Mouse (Mus musculus) lung, adult 2 months (tissue): Measurements from ENCODE around the gene Car11. TPM values are rescaled to one million over a fixed set of nuclear protein-coding genes. Genes with fewer than 3 reads are reported as not detected.
A peak's percentile ranks its signal among the peaks of the same experiment; 100 is the strongest.

ENCODE experiments used
- DNase-seq: peaks from one replicate; pipeline ENCODE4 v3.0.0; 2022
- H3K4me1 ChIP-seq: fragments of 200-500 bp; 2 replicates; pipeline ENCODE4 v1.6.1; 2011; ENCODE audit warnings: low read length; ENCODE audit not compliant: control insufficient read depth, insufficient read depth
- H3K4me3 ChIP-seq: fragments of 200-500 bp; replicated peaks from 2 replicates; pipeline ENCODE3; 2011; ENCODE audit warnings: low read depth, mild to moderate bottlenecking, control low read depth, low read length; ENCODE audit errors: extremely low read depth
- CTCF ChIP-seq: fragments of 200-500 bp; IDR thresholded peaks from 2 replicates; pipeline ENCODE4 v1.5.1; 2011; ENCODE audit warnings: mild to moderate bottlenecking, low read length, control low read depth; ENCODE audit not compliant: insufficient read depth
- POLR2A ChIP-seq: fragments of 200-500 bp; IDR thresholded peaks from 2 replicates; pipeline ENCODE4 v1.6.1; 2011; ENCODE audit warnings: low read depth, mild to moderate bottlenecking, control low read depth, low read length, borderline replicate concordance; ENCODE audit errors: extremely low read depth
- WGBS: fragments of 180-500 bp; shearing (Covaris S2); methylation state at CpG from one replicate; pipeline ENCODE4 v1.1.7; 2018; 5-methylcytosine and 5-hydroxymethylcytosine counted together
- polyA plus RNA-seq: library from polyadenylated mRNA; depleted of rRNA; stranded (reverse); fragments of >200 nt; gene quantifications from 2 replicates; pipeline ENCODE4 v1.2.3, GENCODE M21; 2012

The Car11 gene
- polyA plus RNA-seq, 1 experiment, result 5.1 TPM

DNA sequence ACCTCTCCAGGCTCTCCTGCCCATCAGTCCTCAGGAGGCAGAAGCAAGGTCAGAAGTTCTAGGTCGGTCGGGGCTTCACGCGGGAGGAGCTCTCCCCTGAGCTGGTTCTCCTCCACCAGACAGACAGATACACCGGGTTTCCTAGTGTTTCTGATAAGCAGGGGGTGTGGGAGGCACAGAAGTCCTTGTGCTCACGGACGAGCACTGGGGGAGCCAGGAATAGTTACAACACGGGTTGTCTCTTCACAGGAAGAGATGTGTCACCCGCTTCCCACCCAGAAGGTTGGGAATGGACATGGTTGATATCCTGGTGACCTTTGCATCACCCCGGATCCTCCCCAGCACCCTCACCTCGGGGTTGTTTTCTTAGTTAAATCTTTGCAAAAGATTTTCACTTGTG is 9.8 kb upstream of the Car11 start:
- DNase-seq, result no peak
- Histone ChIP-seq H3K4me3 (no peak overlapping the region), H3K4me1 (0 out of 2 replicates have a peak, but pooled peaks cover 4% of the 10 kb centered on the region)
- no peak for TF ChIP-seq CTCF
- TF ChIP-seq POLR2A, result no peak
- WGBS, result 43% methylated on average over 11 of the region's 11 CpGs

DNA sequence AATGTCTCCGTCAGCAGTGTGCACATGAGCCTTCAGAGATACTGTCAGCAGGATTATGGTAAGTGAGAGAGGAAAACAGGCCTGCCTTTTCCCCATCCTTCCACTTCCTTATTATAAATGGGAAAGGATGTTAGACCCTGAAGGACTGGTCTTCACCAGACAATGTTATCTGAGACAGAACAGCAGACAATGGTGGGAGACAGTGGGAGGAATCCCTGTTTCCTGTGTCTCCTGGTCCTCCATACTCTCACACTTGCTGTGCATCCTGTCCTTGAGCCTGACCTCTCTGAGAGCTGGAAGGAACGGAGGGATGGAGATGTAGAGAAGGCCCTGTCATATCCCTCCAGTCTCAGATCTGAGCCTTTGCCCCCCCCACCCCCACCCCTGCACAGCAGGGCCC is 7.3 kb upstream of the Car11 start:
- 66% methylated on average over 2 of the region's 2 CpGs for WGBS
- TF ChIP-seq CTCF, result no peak
- TF ChIP-seq POLR2A, result no peak
- DNase-seq, result no peak
- Histone ChIP-seq H3K4me3 (no peak overlapping the region), H3K4me1 (no peaks in the 10 kb centered on the region)

DNA sequence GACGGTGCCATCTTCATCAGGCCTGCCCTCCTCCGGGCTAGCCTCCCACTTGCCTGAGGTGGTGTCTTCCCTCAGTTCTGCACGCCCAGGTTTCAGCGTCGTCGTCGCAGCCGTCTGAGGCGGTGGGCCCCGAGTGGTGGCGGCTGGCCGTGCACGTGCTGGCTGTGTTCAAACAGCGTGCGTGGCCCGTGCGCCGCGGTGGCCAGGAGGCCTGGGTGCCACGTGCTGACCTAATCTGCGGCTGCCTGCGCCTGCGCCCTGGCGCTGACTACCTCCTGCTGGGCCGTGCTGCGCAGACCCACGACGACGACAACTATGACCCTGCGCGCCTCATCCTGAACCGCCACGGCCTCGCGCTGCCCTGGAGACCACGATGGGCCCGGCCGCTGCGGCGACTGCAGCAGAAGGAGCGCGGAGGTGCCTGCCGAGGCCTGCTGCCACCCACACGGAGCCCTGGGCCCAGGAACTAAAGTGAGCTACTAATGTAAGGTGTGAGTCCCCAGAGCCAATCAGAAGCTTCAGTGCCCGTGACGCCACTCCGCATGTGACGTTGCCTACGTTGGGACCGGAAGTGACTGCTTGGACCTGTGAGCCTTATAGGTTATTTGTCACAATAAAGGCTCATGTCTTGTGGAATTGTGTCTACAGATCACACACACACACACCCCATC is 5.6 kb upstream of the Car11 start, which contains the start of gene Sec1:
Sec1 (minus strand) TSS at position 482 of the 671 bp plus-strand sequence.
- no peak for DNase-seq
- H3K4me3 ChIP-seq, result no peak within 1 kb of the TSS
- no peak for TF ChIP-seq POLR2A
- no peak for TF ChIP-seq CTCF
- 91% methylated on average over 50 of the region's 50 CpGs for WGBS
- H3K4me1 ChIP-seq, result no peaks in the 10 kb centered on the region

DNA sequence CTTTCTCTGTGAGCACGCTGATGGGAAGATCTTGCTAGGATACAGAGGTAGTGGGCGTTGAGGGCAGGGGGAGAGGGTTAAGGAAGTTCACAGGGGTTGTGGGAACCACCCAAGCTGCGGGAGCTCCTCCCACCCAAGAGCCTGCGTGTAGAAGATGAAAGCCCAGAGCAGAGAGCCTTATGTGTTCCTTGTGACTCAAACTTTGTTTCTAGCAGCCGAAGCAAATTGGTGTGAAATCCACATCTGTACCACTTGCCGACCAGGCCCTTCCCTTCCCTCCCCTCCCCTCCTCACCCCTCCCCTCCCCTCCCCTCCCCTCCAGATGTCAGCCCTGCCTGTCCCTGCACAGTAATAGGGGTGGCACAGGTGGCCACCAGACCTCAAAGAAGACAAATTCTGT is 4.5 kb upstream of the Car11 start:
- Histone ChIP-seq H3K4me3 (no peak overlapping the region), H3K4me1 (no peaks in the 10 kb centered on the region; the same call in 1 of the 2 replicates)
- no peak for TF ChIP-seq CTCF
- TF ChIP-seq POLR2A, result no peak
- WGBS, result 26% methylated on average over 6 of the region's 6 CpGs
- DNase-seq, result no peak

DNA sequence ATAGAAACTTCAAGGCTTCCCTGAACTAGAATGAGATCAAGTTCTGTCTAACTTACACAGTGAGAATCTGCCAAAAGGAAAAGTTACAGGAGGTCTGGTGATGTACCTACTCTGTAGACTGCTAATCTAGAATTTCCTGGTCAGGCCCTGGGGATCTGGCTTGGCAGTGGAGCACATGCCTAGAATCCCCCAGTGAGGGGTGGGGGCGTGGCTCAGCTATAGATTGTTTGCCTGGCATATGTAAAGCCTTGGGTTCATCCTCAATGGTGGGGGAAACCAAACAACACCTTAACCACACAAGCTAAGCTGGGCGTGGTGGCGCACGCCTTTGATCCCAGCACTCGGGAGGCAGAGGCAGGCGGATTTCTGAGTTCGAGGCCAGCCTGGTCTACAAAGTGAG is 1.7 kb upstream of the Car11 start:
- no peak for DNase-seq
- Histone ChIP-seq H3K4me1 (no peaks in the 10 kb centered on the region; the same call in 1 of the 2 replicates), H3K4me3 (no peak overlapping the region)
- TF ChIP-seq CTCF, result no peak
- TF ChIP-seq POLR2A, result no peak
- WGBS, result 87% methylated on average over 7 of the region's 7 CpGs

DNA sequence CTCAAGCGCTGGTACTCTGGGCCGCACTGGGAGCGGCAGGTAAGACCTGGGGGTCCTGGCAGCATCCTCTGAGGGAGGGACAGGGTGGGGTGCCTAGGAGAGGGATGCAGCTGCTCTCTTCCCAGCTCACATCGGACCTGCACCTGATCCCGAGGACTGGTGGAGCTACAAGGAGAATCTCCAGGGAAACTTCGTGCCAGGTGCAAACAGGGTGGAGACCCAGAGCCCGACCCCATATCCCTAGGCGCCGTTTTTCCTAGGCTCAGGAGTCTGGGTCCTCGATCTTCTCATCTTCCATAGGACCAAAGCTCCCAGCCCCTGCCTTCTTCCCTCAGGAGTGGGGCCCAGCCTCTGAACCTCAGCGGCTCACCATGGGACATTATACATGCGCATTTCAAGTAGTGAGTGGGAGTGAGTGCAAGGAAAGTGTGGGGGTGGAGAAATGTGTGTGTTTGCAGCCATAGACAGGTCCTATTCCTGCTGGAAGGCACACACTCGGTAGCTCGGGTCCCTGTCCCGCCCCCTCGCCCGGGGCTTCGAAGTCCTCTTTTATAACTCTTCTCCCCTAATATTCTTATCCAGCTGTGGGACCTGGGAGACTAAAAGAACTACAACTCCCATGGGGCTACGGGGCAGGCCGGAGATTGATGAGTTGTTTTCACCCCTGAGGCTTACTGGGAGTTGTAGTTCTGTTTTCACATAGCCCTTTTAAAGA is 815 bp downstream of the Car11 start:
- DNase-seq, result peak; percentile 65
- TF ChIP-seq CTCF (no peak), POLR2A (no peak)
- WGBS, result 2% methylated on average over 20 of the region's 20 CpGs

DNA sequence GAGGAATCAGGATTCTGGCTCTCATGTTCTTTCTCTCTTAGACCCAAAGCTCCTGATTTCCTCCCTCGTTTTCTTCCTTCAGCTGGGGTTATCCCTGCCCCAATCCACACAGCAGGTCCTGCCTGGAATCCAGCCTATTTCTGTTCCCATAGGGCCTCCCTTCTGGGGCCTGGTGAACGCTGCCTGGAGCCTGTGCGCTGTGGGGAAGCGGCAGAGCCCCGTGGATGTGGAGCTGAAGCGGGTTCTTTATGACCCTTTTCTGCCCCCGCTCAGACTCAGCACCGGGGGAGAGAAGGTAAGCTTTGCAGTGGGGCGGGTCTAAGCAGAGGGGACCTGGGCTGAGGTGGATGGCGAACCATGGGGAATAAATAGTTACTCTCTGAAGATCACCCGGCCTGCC is 1.4 kb downstream of the Car11 start:
- DNase-seq, result no peak
- TF ChIP-seq CTCF, result no peak
- TF ChIP-seq POLR2A, result no peak
- whole genome bisulfite sequencing, result 34% methylated on average over 11 of the region's 11 CpGs
- Histone ChIP-seq H3K4me1 (no peaks in the 10 kb centered on the region; the same call in 1 of the 2 replicates), H3K4me3 (no peak overlapping the region)

More for the DNA sequence above, 815 bp downstream of the Car11 start:
- H3K4me1 ChIP-seq, result no peaks in the 10 kb centered on the region; the same call in 1 of the 2 replicates
- no peak overlapping the region for H3K4me3 ChIP-seq

DNA sequence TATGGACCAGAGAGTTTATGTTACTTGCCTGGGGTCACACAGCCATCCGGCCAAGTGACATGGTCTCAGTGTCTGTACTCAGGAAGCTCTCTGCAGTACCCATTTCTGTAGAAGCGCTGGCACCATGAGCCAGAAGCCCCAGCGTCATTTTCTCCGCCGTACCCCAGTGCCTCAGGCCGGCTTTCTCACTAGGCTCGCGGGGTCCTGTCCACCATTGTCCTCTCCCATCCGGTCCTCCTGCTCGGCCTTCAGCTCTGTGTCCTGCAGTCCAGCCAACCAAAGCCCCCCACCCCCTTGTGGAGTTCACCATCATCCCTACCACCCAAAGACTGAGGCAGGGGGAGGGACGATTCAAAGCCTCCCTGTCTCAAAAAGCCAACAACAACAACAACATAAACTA is 2.0 kb downstream of the Car11 start:
- 87% methylated on average over 11 of the region's 11 CpGs for WGBS
- no peak for DNase-seq
- H3K4me1 ChIP-seq, result no peaks in the 10 kb centered on the region; the same call in 1 of the 2 replicates
- TF ChIP-seq POLR2A (no peak), CTCF (no peak)
- no peak overlapping the region for H3K4me3 ChIP-seq

DNA sequence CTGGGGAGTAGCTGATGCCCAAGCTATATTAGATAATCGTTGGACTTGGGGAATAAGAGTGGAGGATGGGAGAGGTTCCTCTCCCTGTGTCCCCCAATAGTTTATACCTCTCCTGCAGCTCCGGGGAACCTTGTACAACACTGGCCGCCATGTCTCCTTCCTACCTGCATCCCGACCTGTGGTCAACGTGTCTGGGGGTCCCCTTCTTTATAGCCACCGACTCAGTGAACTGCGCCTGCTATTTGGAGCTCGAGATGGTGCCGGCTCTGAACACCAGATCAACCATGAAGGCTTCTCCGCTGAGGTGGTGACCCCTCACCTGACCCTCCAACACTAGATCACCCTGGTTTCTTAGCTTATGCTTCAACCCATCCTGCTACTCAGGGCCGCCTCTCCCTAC is 2.7 kb downstream of the Car11 start:
- peaks cover 3% of the 10 kb centered on the region; the same call in 1 of the 2 replicates for H3K4me1 ChIP-seq
- no peak overlapping the region for H3K4me3 ChIP-seq
- no peak for DNase-seq
- 89% methylated on average over 11 of the region's 11 CpGs for WGBS
- TF ChIP-seq CTCF (no peak), POLR2A (no peak)
